21 mouse cellular contexts compared by ENCODE assay signal in genomic region chr15:4836354-4836753, GRCm38 (mm10).
"Had no signal": no experiment of that assay in that cellular context is flagged by ENCODE, and none has a peak within 500 bp of the region (broad histone marks: within the 10 kb centered on the region; RNA-seq: fewer than 3 reads in every experiment).

No protein-coding gene starts in this region.

- ATAC-seq: lung, postnatal 0 days; midbrain, embryonic 13.5 days; midbrain, embryonic 15.5 days had no signal

- H3K4me2 ChIP-seq: liver, embryonic 15.5 days; lung, embryonic 15.5 days; midbrain, embryonic 11.5 days; midbrain, embryonic 13.5 days; midbrain, embryonic 15.5 days; neural tube, embryonic 13.5 days; neural tube, embryonic 15.5 days; stomach, embryonic 15.5 days had no signal

- H3K27ac ChIP-seq: liver, embryonic 15.5 days; lung, embryonic 15.5 days; macrophage; midbrain, embryonic 13.5 days; midbrain, embryonic 15.5 days; neural tube, embryonic 13.5 days; neural tube, embryonic 15.5 days; stomach, embryonic 15.5 days; stomach, postnatal 0 days had no signal

- DNase-seq: liver, postnatal 0 days; lung, adult 2 months; lung, postnatal 14 days; lung, postnatal 36 days; right cerebral cortex, postnatal 14 days; thymus, adult 2 months; thymus, postnatal 25 days; thymus, postnatal 4 days had no signal

- H3K36me3 ChIP-seq: liver, embryonic 15.5 days; lung, embryonic 15.5 days; midbrain, embryonic 13.5 days; midbrain, embryonic 15.5 days; neural tube, embryonic 13.5 days; neural tube, embryonic 15.5 days; stomach, embryonic 15.5 days had no signal

- H3K9me3 ChIP-seq: liver, embryonic 15.5 days; lung, embryonic 15.5 days; midbrain, embryonic 13.5 days; midbrain, embryonic 15.5 days; neural tube, embryonic 13.5 days; neural tube, embryonic 15.5 days; stomach, embryonic 15.5 days had no signal

- H3K27me3 ChIP-seq: liver, embryonic 15.5 days; lung, embryonic 15.5 days; megakaryocyte, embryonic 14.5 days; midbrain, embryonic 13.5 days; midbrain, embryonic 15.5 days; neural tube, embryonic 13.5 days; neural tube, embryonic 15.5 days; stomach, embryonic 15.5 days had no signal

- H3K9ac ChIP-seq: liver, embryonic 15.5 days; liver, postnatal 0 days; lung, embryonic 15.5 days; midbrain, embryonic 13.5 days; midbrain, embryonic 15.5 days; neural tube, embryonic 13.5 days; neural tube, embryonic 15.5 days; stomach, embryonic 15.5 days had no signal

- H3K4me1 ChIP-seq: liver, embryonic 15.5 days; lung, embryonic 15.5 days; megakaryocyte, embryonic 14.5 days; midbrain, embryonic 13.5 days; midbrain, embryonic 15.5 days; neural tube, embryonic 13.5 days; neural tube, embryonic 15.5 days; stomach, embryonic 15.5 days had no signal

- H3K4me3 ChIP-seq: liver, embryonic 15.5 days; lung, embryonic 15.5 days; megakaryocyte, embryonic 14.5 days; midbrain, embryonic 13.5 days; midbrain, embryonic 15.5 days; myocyte; neural tube, embryonic 13.5 days; neural tube, embryonic 15.5 days; stomach, embryonic 15.5 days had no signal
